Mouse (Mus musculus): Measurements from ENCODE around the gene 1700092M07Rik. TPM values are rescaled to one million over a fixed set of nuclear protein-coding genes. Genes with fewer than 3 reads are reported as not detected.
"Not testable (repeated sequence)": the region's sequence is repeated elsewhere in the genome, so short reads cannot be mapped to it uniquely, and the experiment has no call there.

Gene 1700092M07Rik
- polyA plus RNA-seq, 1 experiment from 2014 or later, result 3.1 TPM

- peaks cover 14% of the 10 kb centered on the region for H3K4me1 ChIP-seq
- no peaks in the 10 kb centered on the region for H3K9me3 ChIP-seq (replicated peaks)
- no peak for DNase-seq (ENCODE audit: low spot score)
- H3K36me3 ChIP-seq, result peaks cover 28% of the 10 kb centered on the region
- peak overlapping the region; percentile 93 for H3K27ac ChIP-seq
- H3K27me3 ChIP-seq (ENCODE audit: low read depth, poor library complexity, severe bottlenecking), result no peaks in the 10 kb centered on the region
- WGBS, result 1% methylated on average over 5 of the region's 5 CpGs
- peak overlapping the region; percentile 68 for H3K4me3 ChIP-seq
These were observed 18.0 kb upstream of the 1700092M07Rik start for GRCm38 (mm10) chr19:8722559-8722906.

GRCm38 (mm10) chr19:8722907-8723573, 17.5 kb upstream of the 1700092M07Rik start, which contains the start of gene Slc3a2:
Gene Slc3a2, minus strand, starts transcription at chr19:8723369.
- WGBS, result under 1% methylated on average over 50 of the region's 50 CpGs

DNA sequence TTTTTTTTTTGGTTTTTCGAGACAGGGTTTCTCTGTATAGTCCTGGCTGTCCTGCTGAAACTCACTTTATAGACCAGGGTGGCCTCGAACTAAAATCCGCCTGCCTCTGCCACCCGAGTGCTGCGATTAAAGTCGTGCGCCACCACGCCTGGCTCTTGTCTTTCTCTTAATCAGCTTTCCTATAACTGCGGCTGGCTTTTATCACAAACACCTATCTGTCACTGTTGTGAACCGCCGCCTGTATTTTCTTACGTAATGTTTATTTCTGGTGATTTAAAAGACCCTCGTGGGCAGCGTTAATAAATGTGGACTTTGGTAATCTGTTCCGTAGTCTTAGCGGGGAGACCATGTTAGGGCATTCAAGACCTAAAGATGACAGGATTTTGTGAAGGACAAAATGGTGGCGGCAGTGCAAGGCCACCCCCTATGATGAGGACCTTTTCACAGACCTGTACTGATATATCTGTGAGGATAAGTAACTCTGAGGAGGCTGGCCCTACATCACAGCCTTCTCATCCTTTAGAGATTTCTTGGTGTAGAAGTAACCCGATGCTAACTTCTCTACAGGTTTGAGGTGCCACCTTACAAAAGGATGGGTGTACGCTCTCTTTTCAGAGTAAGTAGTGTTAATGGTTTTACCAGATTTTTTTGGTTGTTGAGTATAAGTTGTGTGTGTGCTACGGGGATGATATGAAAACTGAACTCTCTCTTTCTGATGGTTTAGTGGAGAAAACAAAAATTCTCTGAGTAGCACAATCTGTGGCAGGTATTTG, 16.8 kb upstream of the 1700092M07Rik start:
- peak overlapping the region; percentile 93 for H3K27ac ChIP-seq
- no peaks in the 10 kb centered on the region for H3K27me3 ChIP-seq (ENCODE audit: low read depth, poor library complexity, severe bottlenecking)
- H3K4me1 ChIP-seq, result peaks cover 14% of the 10 kb centered on the region
- H3K36me3 ChIP-seq, result peaks cover 28% of the 10 kb centered on the region
- H3K9me3 ChIP-seq (replicated peaks), result no peaks in the 10 kb centered on the region
- DNase-seq (ENCODE audit: low spot score), result peak; percentile 52
- peak overlapping the region; percentile 68 for H3K4me3 ChIP-seq
- WGBS, result under 1% methylated on average over 20 of the region's 20 CpGs

More at GRCm38 (mm10) chr19:8722907-8723573, 17.5 kb upstream of the 1700092M07Rik start, which contains the start of gene Slc3a2:
- Histone ChIP-seq H3K9me3 (replicated peaks) (no peaks in the 10 kb centered on the region), H3K4me3 (peak within 1 kb of the TSS; percentile 68), H3K36me3 (peaks cover 28% of the 10 kb centered on the region), H3K27me3 (ENCODE audit: low read depth, poor library complexity, severe bottlenecking) (no peaks in the 10 kb centered on the region), H3K27ac (peak within 1 kb of the TSS; percentile 93), H3K4me1 (peaks cover 14% of the 10 kb centered on the region)
- peak; percentile 93 for DNase-seq (ENCODE audit: low spot score)

GRCm38 (mm10) chr19:8724392-8724791, 16.1 kb upstream of the 1700092M07Rik start:
- H3K4me3 ChIP-seq, result peak overlapping the region; percentile 68
- H3K4me1 ChIP-seq, result peaks cover 14% of the 10 kb centered on the region
- 1% methylated on average over 2 of the region's 2 CpGs for WGBS
- no peaks in the 10 kb centered on the region for H3K9me3 ChIP-seq (replicated peaks)
- H3K27ac ChIP-seq, result peak overlapping the region; percentile 93
- H3K36me3 ChIP-seq, result peaks cover 28% of the 10 kb centered on the region
- DNase-seq (ENCODE audit: low spot score), result no peak
- H3K27me3 ChIP-seq (ENCODE audit: low read depth, poor library complexity, severe bottlenecking), result no peaks in the 10 kb centered on the region

DNA sequence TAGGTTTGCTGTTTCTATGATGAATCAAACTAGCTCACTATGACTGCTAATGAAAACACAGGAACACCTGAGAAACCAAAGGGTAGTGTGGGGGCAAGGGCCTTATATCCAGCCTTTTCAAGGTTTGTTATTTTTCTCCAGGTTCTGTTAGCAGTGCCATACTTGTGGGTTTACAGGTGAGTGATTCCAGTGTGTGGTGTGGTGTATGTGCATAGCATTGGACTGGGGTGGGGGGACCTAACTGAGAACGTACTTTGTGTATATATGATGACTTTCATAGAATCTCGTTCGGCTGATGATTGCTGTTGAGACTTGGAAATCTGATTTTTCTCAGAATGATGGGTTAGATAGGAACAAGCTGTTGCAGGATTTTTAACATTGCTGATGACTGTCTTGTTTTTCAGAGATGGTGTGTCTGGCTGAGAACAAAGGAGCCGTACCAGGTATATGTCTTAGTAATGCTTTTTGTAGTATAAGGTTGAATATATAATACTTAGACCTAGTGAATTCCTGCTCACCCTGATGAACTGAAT, 15.4 kb upstream of the 1700092M07Rik start:
- no peak for DNase-seq (ENCODE audit: low spot score)
- peaks cover 14% of the 10 kb centered on the region for H3K4me1 ChIP-seq
- 59% methylated on average over 4 of the region's 4 CpGs for WGBS
- H3K27me3 ChIP-seq (ENCODE audit: low read depth, poor library complexity, severe bottlenecking), result no peaks in the 10 kb centered on the region
- no peaks in the 10 kb centered on the region for H3K9me3 ChIP-seq (replicated peaks)
- peak overlapping the region; percentile 93; the same call in 1 of the 2 replicates for H3K27ac ChIP-seq
- H3K4me3 ChIP-seq, result peak overlapping the region; percentile 68
- peaks cover 28% of the 10 kb centered on the region for H3K36me3 ChIP-seq

- Histone ChIP-seq H3K9me3 (replicated peaks) (no peaks in the 10 kb centered on the region), H3K36me3 (peaks cover 28% of the 10 kb centered on the region), H3K4me1 (peaks cover 14% of the 10 kb centered on the region), H3K27ac (no peak overlapping the region), H3K27me3 (ENCODE audit: low read depth, poor library complexity, severe bottlenecking) (no peaks in the 10 kb centered on the region), H3K4me3 (peak overlapping the region; percentile 68; the same call in 1 of the 2 replicates)
- 10% methylated on average over 3 of the region's 3 CpGs for WGBS
- DNase-seq (ENCODE audit: low spot score), result no peak
These were observed 13.7 kb upstream of the 1700092M07Rik start for GRCm38 (mm10) chr19:8726609-8727390.

- peaks cover 28% of the 10 kb centered on the region for H3K36me3 ChIP-seq
- no peak overlapping the region for H3K4me3 ChIP-seq
- H3K27ac ChIP-seq, result no peak overlapping the region
- H3K27me3 ChIP-seq (ENCODE audit: low read depth, poor library complexity, severe bottlenecking), result no peaks in the 10 kb centered on the region
- H3K4me1 ChIP-seq, result peaks cover 8% of the 10 kb centered on the region
- H3K9me3 ChIP-seq (replicated peaks), result no peaks in the 10 kb centered on the region
- no peak for DNase-seq (ENCODE audit: low spot score)
- 28% methylated on average over 5 of the region's 5 CpGs for WGBS
These were observed 12.9 kb upstream of the 1700092M07Rik start for GRCm38 (mm10) chr19:8727495-8728114.

DNA sequence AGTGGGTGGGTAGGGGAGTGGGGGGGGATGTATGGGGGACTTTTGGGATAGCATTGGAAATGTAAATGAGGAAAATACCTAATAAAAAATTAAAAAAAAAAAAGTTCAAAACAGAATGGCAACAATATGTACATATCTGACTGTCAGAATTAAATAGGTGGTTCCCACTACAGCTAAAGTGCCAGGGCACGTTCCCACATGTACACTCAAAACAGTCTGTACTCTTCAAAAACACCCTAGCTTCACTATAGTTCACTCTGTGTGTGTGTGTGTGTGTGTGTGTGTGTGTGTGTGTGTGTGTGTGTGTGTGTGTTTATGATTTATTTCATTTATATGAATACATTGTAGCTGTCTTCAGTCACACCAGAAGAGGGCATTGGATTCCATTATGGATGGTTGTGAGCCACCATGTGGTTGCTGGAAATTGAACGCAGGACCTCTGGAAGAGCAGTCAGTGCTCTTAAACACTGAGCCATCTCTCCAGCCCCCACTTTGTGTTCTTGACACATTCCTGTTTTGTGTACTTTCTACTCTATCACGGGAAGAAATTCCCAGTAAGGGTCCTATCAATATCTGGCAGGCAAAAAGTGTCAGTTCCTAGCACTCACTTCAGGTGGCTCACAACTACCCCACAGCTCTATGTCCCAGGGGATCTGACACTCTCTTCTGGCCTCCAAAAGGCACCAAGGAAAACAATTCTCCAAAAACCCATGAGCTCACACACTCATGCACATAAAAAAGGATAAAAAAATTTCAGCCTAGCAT, 12.0 kb upstream of the 1700092M07Rik start:
- not testable (repeated sequence) for H3K4me1 ChIP-seq; DNase-seq (ENCODE audit: low spot score); H3K27me3 ChIP-seq (ENCODE audit: low read depth, poor library complexity, severe bottlenecking); H3K4me3 ChIP-seq; H3K27ac ChIP-seq; H3K9me3 ChIP-seq (replicated peaks)
- 48% methylated on average over 3 of the region's 3 CpGs for WGBS
- peaks cover 28% of the 10 kb centered on the region for H3K36me3 ChIP-seq

DNA sequence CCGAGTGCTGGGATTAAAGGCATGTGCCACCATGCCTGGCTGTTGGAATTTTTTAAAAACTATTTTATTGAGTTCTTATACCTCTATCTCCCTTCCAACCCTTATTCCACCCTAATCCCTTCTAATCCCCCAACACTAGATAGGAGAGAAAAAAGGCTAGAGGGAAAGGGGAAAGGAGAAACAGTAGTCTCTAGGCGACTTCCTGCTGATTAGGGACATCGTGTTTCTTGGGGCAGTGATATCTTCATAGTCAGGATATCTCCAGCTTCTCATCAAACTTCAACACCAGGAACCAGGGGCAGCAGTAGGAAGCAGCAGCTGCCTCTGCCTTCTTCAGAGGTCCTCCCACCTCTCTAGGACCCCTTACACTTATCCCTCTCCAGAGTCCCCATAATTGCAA, 6.2 kb upstream of the 1700092M07Rik start:
- Histone ChIP-seq H3K4me3 (no peak overlapping the region), H3K27ac (no peak overlapping the region), H3K36me3 (peaks cover 24% of the 10 kb centered on the region), H3K4me1 (peaks cover 9% of the 10 kb centered on the region; the same call in 1 of the 2 replicates), H3K27me3 (ENCODE audit: low read depth, poor library complexity, severe bottlenecking) (no peaks in the 10 kb centered on the region), H3K9me3 (replicated peaks) (no peaks in the 10 kb centered on the region)
- no peak for DNase-seq (ENCODE audit: low spot score)
- WGBS, result 80% methylated on average over 3 of the region's 3 CpGs

- Histone ChIP-seq H3K36me3 (peaks cover 36% of the 10 kb centered on the region), H3K9me3 (replicated peaks) (no peaks in the 10 kb centered on the region), H3K27me3 (ENCODE audit: low read depth, poor library complexity, severe bottlenecking) (no peaks in the 10 kb centered on the region), H3K27ac (peak within 1 kb of the TSS; percentile 84), H3K4me3 (peak within 1 kb of the TSS; percentile 67), H3K4me1 (peaks cover 12% of the 10 kb centered on the region)
- under 1% methylated on average over 32 of the region's 32 CpGs for WGBS
- peak; percentile 95 for DNase-seq (ENCODE audit: low spot score)
These were observed 4.9 kb upstream of the 1700092M07Rik start, which contains the start of gene Wdr74 for GRCm38 (mm10) chr19:8735389-8736159. Gene Wdr74, plus strand, starts transcription at chr19:8735827.

DNA sequence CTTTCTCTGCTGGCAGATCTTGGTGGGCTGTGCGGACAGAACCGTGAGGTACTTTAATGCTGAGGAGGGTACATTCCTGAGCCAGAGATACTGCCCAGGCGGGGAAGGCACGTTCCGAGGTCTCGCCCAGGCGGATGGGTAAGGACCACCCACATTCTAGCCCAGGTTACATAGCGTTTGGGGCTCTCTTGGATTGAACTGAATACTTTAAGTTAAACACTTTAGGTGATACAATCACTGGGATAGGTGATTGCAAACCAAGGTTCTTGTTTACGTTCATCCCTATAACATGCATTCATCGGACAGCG, 4.4 kb upstream of the 1700092M07Rik start:
- H3K27me3 ChIP-seq (ENCODE audit: low read depth, poor library complexity, severe bottlenecking), result no peaks in the 10 kb centered on the region
- no peak for DNase-seq (ENCODE audit: low spot score)
- H3K4me3 ChIP-seq, result peak overlapping the region; percentile 67
- H3K36me3 ChIP-seq, result peaks cover 41% of the 10 kb centered on the region
- peaks cover 17% of the 10 kb centered on the region for H3K4me1 ChIP-seq
- H3K27ac ChIP-seq, result peak overlapping the region; percentile 84
- 2% methylated on average over 11 of the region's 11 CpGs for WGBS
- H3K9me3 ChIP-seq (replicated peaks), result no peaks in the 10 kb centered on the region
